In the genomic region with DNA sequence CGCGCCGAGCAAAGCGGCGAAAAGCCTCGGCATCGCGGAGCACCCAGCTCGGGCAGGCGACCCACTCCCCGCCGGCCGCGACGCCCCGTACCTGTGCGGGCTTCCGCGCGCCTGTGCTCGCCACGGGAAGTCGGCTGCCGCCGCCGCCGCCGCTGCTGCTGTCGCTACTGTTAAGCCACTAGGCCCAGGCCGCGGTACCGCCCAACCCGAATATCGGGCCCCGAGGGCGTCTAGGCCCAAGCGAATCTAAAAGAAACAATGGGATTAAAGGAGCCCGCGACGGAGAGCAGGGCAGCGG, we compare ENCODE assay signal across 8 mouse cellular contexts. TPM values are rescaled to one million over a fixed set of nuclear protein-coding genes. Genes with fewer than 3 reads are reported as not detected.
A peak's percentile ranks its signal among the peaks of the same experiment; 100 is the strongest.
DNase-seq lines count a peak whose midpoint lies in the region; ATAC-seq and TF ChIP-seq lines count a peak whose summit lies in the region.

No protein-coding gene starts in this region.

- H3K4me3 ChIP-seq in layer of hippocampus, adult 2 months, result peak overlapping the region; percentile 90
- peak overlapping the region; percentile 100 for H3K4me3 ChIP-seq in embryonic facial prominence, embryonic 12.5 days
- H3K4me3 ChIP-seq in intestine, embryonic 14.5 days (ENCODE audit: low read depth, low read length), result peak overlapping the region; percentile 80
- peak overlapping the region; percentile 100 for H3K4me3 ChIP-seq in midbrain, postnatal 0 days (ENCODE audit: low read depth, low read length)

- DNase-seq in layer of hippocampus, adult 2 months (ENCODE audit: low spot score in 2 of 2), result no peak
- no peak for DNase-seq in layer of hippocampus, postnatal 14 days (ENCODE audit: low spot score in 2 of 2)
- DNase-seq in intestine, embryonic 14.5 days (ENCODE audit: low spot score), result no peak
- no peak for DNase-seq in midbrain, postnatal 0 days (ENCODE audit: low spot score)
- no peak for DNase-seq in embryo, embryonic 10 days (ENCODE audit: low spot score)
- no peak for DNase-seq in c-Kit-positive CD71-positive TER-119-positive erythroid progenitor cells, embryonic 14.5 days (ENCODE audit: low spot score)
- DNase-seq in kidney, adult 9 months, result no peak

- H3K27me3 ChIP-seq in embryonic facial prominence, embryonic 12.5 days, result no peaks in the 10 kb centered on the region
- no peaks in the 10 kb centered on the region for H3K27me3 ChIP-seq in intestine, embryonic 14.5 days (replicated peaks; ENCODE audit: control insufficient read depth, insufficient read depth, low read length)
- no peaks in the 10 kb centered on the region for H3K27me3 ChIP-seq in midbrain, postnatal 0 days (ENCODE audit: insufficient read depth, low read length)

- peak overlapping the region; percentile 83; the same call in 1 of the 2 replicates for H3K4me2 ChIP-seq in embryonic facial prominence, embryonic 12.5 days (replicated peaks)
- no peak overlapping the region for H3K4me2 ChIP-seq in intestine, embryonic 14.5 days (ENCODE audit: low read length)
- no peak overlapping the region for H3K4me2 ChIP-seq in midbrain, postnatal 0 days (ENCODE audit: low read depth, low read length, poor library complexity, severe bottlenecking)

- H3K27ac ChIP-seq in layer of hippocampus, adult 2 months, result peak overlapping the region; percentile 100
- H3K27ac ChIP-seq in embryonic facial prominence, embryonic 12.5 days, result peak overlapping the region; percentile 97
- peak overlapping the region; percentile 96 for H3K27ac ChIP-seq in intestine, embryonic 14.5 days (ENCODE audit: low read depth)
- H3K27ac ChIP-seq in midbrain, postnatal 0 days (ENCODE audit: low read depth, low read length), result peak overlapping the region; percentile 100

- WGBS in embryonic facial prominence, embryonic 12.5 days, result under 1% methylated on average over 33 of the region's 41 CpGs
- WGBS in intestine, embryonic 14.5 days, result under 1% methylated on average over 41 of the region's 41 CpGs
- under 1% methylated on average over 37 of the region's 41 CpGs for WGBS in midbrain, postnatal 0 days

- peak overlapping the region; percentile 100 for H3K9ac ChIP-seq in embryonic facial prominence, embryonic 12.5 days
- H3K9ac ChIP-seq in intestine, embryonic 14.5 days (ENCODE audit: low read length), result peak overlapping the region; percentile 99
- peak overlapping the region; percentile 100 for H3K9ac ChIP-seq in midbrain, postnatal 0 days (replicated peaks; ENCODE audit: low read length, poor library complexity, severe bottlenecking)

- H3K9me3 ChIP-seq in embryonic facial prominence, embryonic 12.5 days, result no peaks in the 10 kb centered on the region
- H3K9me3 ChIP-seq in intestine, embryonic 14.5 days (ENCODE audit: control insufficient read depth, low read length), result no peaks in the 10 kb centered on the region
- no peaks in the 10 kb centered on the region for H3K9me3 ChIP-seq in midbrain, postnatal 0 days (ENCODE audit: low read length)

- H3K36me3 ChIP-seq in embryonic facial prominence, embryonic 12.5 days, result peaks cover 22% of the 10 kb centered on the region
- peaks cover 40% of the 10 kb centered on the region for H3K36me3 ChIP-seq in intestine, embryonic 14.5 days (ENCODE audit: control insufficient read depth, insufficient read depth, low read length)
- peaks cover 6% of the 10 kb centered on the region; the same call in 1 of the 2 replicates for H3K36me3 ChIP-seq in midbrain, postnatal 0 days (ENCODE audit: insufficient read depth, low read length)

- peaks cover 17% of the 10 kb centered on the region for H3K4me1 ChIP-seq in embryonic facial prominence, embryonic 12.5 days
- peaks cover 12% of the 10 kb centered on the region for H3K4me1 ChIP-seq in intestine, embryonic 14.5 days (replicated peaks; ENCODE audit: control insufficient read depth, insufficient read depth, low read length)
- H3K4me1 ChIP-seq in midbrain, postnatal 0 days (ENCODE audit: insufficient read depth, low read length), result no peaks in the 10 kb centered on the region

- peak; percentile 58 for ATAC-seq in embryonic facial prominence, embryonic 12.5 days (ENCODE audit: insufficient number of reproducible peaks, insufficient read depth, low FRiP score, low TSS enrichment)
- no peak for ATAC-seq in intestine, embryonic 14.5 days (replicated peaks; ENCODE audit: low FRiP score, low TSS enrichment, low read depth)
- ATAC-seq in midbrain, postnatal 0 days (ENCODE audit: low FRiP score), result peak; percentile 10

- TF ChIP-seq CTCF in layer of hippocampus, adult 2 months (conservative IDR thresholded peaks at IDR 0.05), result no peak
- TF ChIP-seq CTCF in midbrain, postnatal 0 days (IDR thresholded peaks at IDR 0.05), result no peak

RNA-seq across cellular contexts. Expression of a gene that starts 0.3 kb away (rescaled TPM):
- 100 to 1,000 TPM; 346 to 390 TPM for total RNA-seq in layer of hippocampus, adult 2 months (2021)
- 100 to 1,000 TPM; 293 to 339 TPM for total RNA-seq in layer of hippocampus, postnatal 14 days (2021)
- 761 and 773 TPM in 2 replicates for polyA plus RNA-seq in embryonic facial prominence, embryonic 12.5 days (2016; fragmentation: Nextera tagmentation; extraction: Ambion mirVana)
- 622 and 652 TPM in 2 replicates for polyA plus RNA-seq in intestine, embryonic 14.5 days (2014; fragmentation: Nextera tagmentation; extraction: Ambion mirVana)
- total RNA-seq in midbrain, postnatal 0 days (2014; rRNA removed), result 234 and 372 TPM in 2 replicates
- polyA plus RNA-seq in midbrain, postnatal 0 days (2015; fragmentation: Nextera tagmentation; extraction: Ambion mirVana), result 387 and 466 TPM in 2 replicates

RNA-seq across cellular contexts. Expression of a gene that starts 16.5 kb away (rescaled TPM):
- 100 to 1,000 TPM; 106 to 116 TPM for total RNA-seq in layer of hippocampus, adult 2 months (2021)
- total RNA-seq in layer of hippocampus, postnatal 14 days (2021), result 10 to 100 TPM; 76.5 to 77.4 TPM
- polyA plus RNA-seq in embryonic facial prominence, embryonic 12.5 days (2016; fragmentation: Nextera tagmentation; extraction: Ambion mirVana), result 82.0 and 85.6 TPM in 2 replicates
- 72.4 and 76.1 TPM in 2 replicates for polyA plus RNA-seq in intestine, embryonic 14.5 days (2014; fragmentation: Nextera tagmentation; extraction: Ambion mirVana)
- total RNA-seq in midbrain, postnatal 0 days (2014; rRNA removed), result 27.6 and 37.4 TPM in 2 replicates
- polyA plus RNA-seq in midbrain, postnatal 0 days (2015; fragmentation: Nextera tagmentation; extraction: Ambion mirVana), result 108 and 116 TPM in 2 replicates

RNA-seq across cellular contexts. Expression of a gene that starts 35.8 kb away (rescaled TPM):
- 10 to 100 TPM; 41.6 to 45.2 TPM for total RNA-seq in layer of hippocampus, adult 2 months (2021)
- 10 to 100 TPM; 42.0 to 44.1 TPM for total RNA-seq in layer of hippocampus, postnatal 14 days (2021)
- polyA plus RNA-seq in embryonic facial prominence, embryonic 12.5 days (2016; fragmentation: Nextera tagmentation; extraction: Ambion mirVana), result 30.7 and 34.2 TPM in 2 replicates
- 51.1 and 52.8 TPM in 2 replicates for polyA plus RNA-seq in intestine, embryonic 14.5 days (2014; fragmentation: Nextera tagmentation; extraction: Ambion mirVana)
- 34.5 and 40.3 TPM in 2 replicates for total RNA-seq in midbrain, postnatal 0 days (2014; rRNA removed)
- 34.9 and 38.5 TPM in 2 replicates for polyA plus RNA-seq in midbrain, postnatal 0 days (2015; fragmentation: Nextera tagmentation; extraction: Ambion mirVana)

RNA-seq across cellular contexts. Expression of a gene that starts 35.9 kb away (rescaled TPM):
- 100 to 1,000 TPM; 149 to 160 TPM for total RNA-seq in layer of hippocampus, adult 2 months (2021)
- total RNA-seq in layer of hippocampus, postnatal 14 days (2021), result 100 to 1,000 TPM; 210 to 215 TPM
- 428 and 448 TPM in 2 replicates for polyA plus RNA-seq in embryonic facial prominence, embryonic 12.5 days (2016; fragmentation: Nextera tagmentation; extraction: Ambion mirVana)
- polyA plus RNA-seq in intestine, embryonic 14.5 days (2014; fragmentation: Nextera tagmentation; extraction: Ambion mirVana), result 427 and 467 TPM in 2 replicates
- 89.4 and 107 TPM in 2 replicates for total RNA-seq in midbrain, postnatal 0 days (2014; rRNA removed)
- 521 and 552 TPM in 2 replicates for polyA plus RNA-seq in midbrain, postnatal 0 days (2015; fragmentation: Nextera tagmentation; extraction: Ambion mirVana)

RNA-seq across cellular contexts. Expression of a gene that starts 52.9 kb away (rescaled TPM):
- 10 to 100 TPM; 18.5 to 24.6 TPM for total RNA-seq in layer of hippocampus, adult 2 months (2021)
- total RNA-seq in layer of hippocampus, postnatal 14 days (2021), result 10 to 100 TPM; 20.0 to 20.9 TPM
- 16.8 and 17.6 TPM in 2 replicates for polyA plus RNA-seq in embryonic facial prominence, embryonic 12.5 days (2016; fragmentation: Nextera tagmentation; extraction: Ambion mirVana)
- 13.3 and 13.6 TPM in 2 replicates for polyA plus RNA-seq in intestine, embryonic 14.5 days (2014; fragmentation: Nextera tagmentation; extraction: Ambion mirVana)
- total RNA-seq in midbrain, postnatal 0 days (2014; rRNA removed), result 54.1 and 56.8 TPM in 2 replicates
- polyA plus RNA-seq in midbrain, postnatal 0 days (2015; fragmentation: Nextera tagmentation; extraction: Ambion mirVana), result 10.1 and 10.8 TPM in 2 replicates
